Comparison of ENCODE assay signal across 8 mouse cellular contexts in the genomic region with DNA sequence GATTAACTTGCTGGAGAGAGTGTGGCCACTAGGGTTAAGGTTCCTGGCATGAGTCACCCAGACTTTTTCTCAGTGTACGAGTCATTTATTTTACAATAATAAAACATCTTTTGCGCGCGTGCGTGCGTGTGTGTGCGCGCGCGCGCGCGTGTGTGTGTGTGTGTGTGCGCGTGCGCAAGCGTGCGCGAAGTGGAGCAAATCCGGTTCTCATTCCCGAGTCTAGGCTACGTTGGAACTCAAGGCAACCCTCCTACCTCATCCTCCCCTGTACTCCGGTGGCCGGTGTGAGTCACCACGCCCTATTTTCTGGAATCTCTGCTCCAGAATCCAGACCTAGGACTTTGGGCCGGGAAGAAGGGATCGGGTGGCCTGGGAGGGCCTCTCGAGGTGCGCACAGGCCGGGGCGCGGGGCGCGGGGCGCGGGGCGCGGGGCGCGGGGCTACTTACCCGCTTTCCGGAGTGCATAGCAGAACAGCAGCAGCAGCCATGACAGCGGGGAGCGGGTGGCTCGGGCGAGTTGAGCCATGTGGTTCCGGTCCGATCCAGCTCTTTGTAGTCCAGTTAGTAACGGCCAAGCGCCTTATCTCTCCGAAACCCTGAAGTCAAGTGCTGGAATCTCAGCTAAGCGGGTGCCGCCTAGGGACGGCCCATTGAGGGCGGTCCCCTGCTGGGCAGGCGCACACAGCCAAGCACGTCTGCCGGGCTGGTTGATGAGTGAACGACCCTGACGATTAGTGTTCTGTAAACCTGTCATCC. TPM values are rescaled to one million over a fixed set of nuclear protein-coding genes. Genes with fewer than 3 reads are reported as not detected.
A peak's percentile ranks its signal among the peaks of the same experiment; 100 is the strongest.
DNase-seq lines count a peak whose midpoint lies in the region; ATAC-seq and TF ChIP-seq lines count a peak whose summit lies in the region.

A gene (minus strand): TSS at position 655 of the 756 bp plus-strand sequence.

- H3K36me3 ChIP-seq in heart, embryonic 12.5 days: peaks cover 27% of the 10 kb centered on the region
- peaks cover 15% of the 10 kb centered on the region; the same call in 1 of the 2 replicates for H3K36me3 ChIP-seq in kidney, embryonic 16.5 days (ENCODE audit: insufficient read depth, low read length)
- H3K36me3 ChIP-seq in liver, adult 2 months (ENCODE audit: control insufficient read depth, insufficient read depth, low read length): 0 out of 2 replicates have a peak, but pooled peaks cover 6% of the 10 kb centered on the region
- H3K36me3 ChIP-seq in splenic B cell, adult 2 months (ENCODE audit: control insufficient read depth, insufficient read depth, low read length, poor library complexity, severe bottlenecking): no peaks in the 10 kb centered on the region

- no peaks in the 10 kb centered on the region for H3K79me2 ChIP-seq in liver, adult 2 months (ENCODE audit: control insufficient read depth, insufficient read depth, low read length)

- H3K4me2 ChIP-seq in heart, embryonic 12.5 days: peak within 1 kb of the TSS; percentile 71
- peak within 1 kb of the TSS; percentile 69 for H3K4me2 ChIP-seq in kidney, embryonic 16.5 days (replicated peaks; ENCODE audit: low read depth, low read length)

- H3K27ac ChIP-seq in bone marrow, adult 2 months (ENCODE audit: control insufficient read depth, insufficient read depth, low read depth, low read length, poor library complexity): no peak within 1 kb of the TSS
- peak within 1 kb of the TSS; percentile 92 for H3K27ac ChIP-seq in heart, embryonic 12.5 days (ENCODE audit: poor library complexity, severe bottlenecking)
- H3K27ac ChIP-seq in kidney, embryonic 16.5 days (ENCODE audit: low read length): peak within 1 kb of the TSS; percentile 77
- peak within 1 kb of the TSS; percentile 53 for H3K27ac ChIP-seq in liver, adult 2 months (replicated peaks; ENCODE audit: insufficient read depth, low read depth, low read length)

- DNase-seq in B cell, adult 2 months: peak; percentile 64 to 65
- peak; percentile 77 for DNase-seq in fibroblast of lung, adult 2 months (ENCODE audit: low read depth)
- DNase-seq in liver, adult 2 months (ENCODE audit: extremely low read depth, low read depth, low spot score): peak; percentile 82
- DNase-seq in splenic B cell, adult 2 months (ENCODE audit: low read depth, low spot score): peak; percentile 70

- no peaks in the 10 kb centered on the region for H3K9me3 ChIP-seq in heart, embryonic 12.5 days (replicated peaks)
- no peaks in the 10 kb centered on the region for H3K9me3 ChIP-seq in kidney, embryonic 16.5 days (ENCODE audit: low read length)

- H3K4me3 ChIP-seq in bone marrow, adult 2 months (replicated peaks; ENCODE audit: control insufficient read depth, low read depth, low read length): peak within 1 kb of the TSS; percentile 70
- peak within 1 kb of the TSS; percentile 90 for H3K4me3 ChIP-seq in heart, embryonic 12.5 days
- H3K4me3 ChIP-seq in kidney, embryonic 16.5 days (ENCODE audit: low read length): peak within 1 kb of the TSS; percentile 75
- peak within 1 kb of the TSS; percentile 61 for H3K4me3 ChIP-seq in liver, adult 2 months (ENCODE audit: insufficient read depth, low read depth, low read length)

- under 1% methylated on average over 60 of the region's 60 CpGs for WGBS in bone marrow, adult 2 months
- under 1% methylated on average over 60 of the region's 60 CpGs for WGBS in heart, embryonic 12.5 days
- WGBS in kidney, embryonic 16.5 days: 1% methylated on average over 58 of the region's 60 CpGs
- WGBS in liver, adult 2 months: under 1% methylated on average over 60 of the region's 60 CpGs

- TF ChIP-seq POLR2A in bone marrow, adult 2 months (IDR thresholded peaks at IDR 0.05; ENCODE audit: borderline replicate concordance, control insufficient read depth, low read depth, low read length): peak; percentile 54; the same call in 1 of the 2 replicates
- TF ChIP-seq POLR2A in liver, adult 2 months (IDR thresholded peaks at IDR 0.05; ENCODE audit: extremely low read depth, insufficient read depth, low read length): 0 out of 2 replicates have a peak, but pooled peaks have one; percentile 58

- H3K4me1 ChIP-seq in bone marrow, adult 2 months (ENCODE audit: control insufficient read depth, insufficient read depth, low read length): peaks cover 2% of the 10 kb centered on the region; the same call in 1 of the 2 replicates
- peaks cover 15% of the 10 kb centered on the region; the same call in 1 of the 2 replicates for H3K4me1 ChIP-seq in heart, embryonic 12.5 days (replicated peaks)
- H3K4me1 ChIP-seq in kidney, embryonic 16.5 days (ENCODE audit: insufficient read depth, low read length): 0 out of 2 replicates have a peak, but pooled peaks cover 6% of the 10 kb centered on the region
- peaks cover 6% of the 10 kb centered on the region for H3K4me1 ChIP-seq in liver, adult 2 months (ENCODE audit: control insufficient read depth, insufficient read depth, low read length)

- peak within 1 kb of the TSS; percentile 91 for H3K9ac ChIP-seq in heart, embryonic 12.5 days
- H3K9ac ChIP-seq in kidney, embryonic 16.5 days (replicated peaks; ENCODE audit: low read length): peak within 1 kb of the TSS; percentile 80
- peak within 1 kb of the TSS; percentile 74 for H3K9ac ChIP-seq in liver, adult 2 months (ENCODE audit: low read depth, low read length)

- no peaks in the 10 kb centered on the region for H3K27me3 ChIP-seq in heart, embryonic 12.5 days (replicated peaks)
- H3K27me3 ChIP-seq in kidney, embryonic 16.5 days (ENCODE audit: insufficient read depth, low read length): no peaks in the 10 kb centered on the region
- no peaks in the 10 kb centered on the region for H3K27me3 ChIP-seq in liver, adult 2 months (ENCODE audit: control insufficient read depth, insufficient read depth, low read length)
- H3K27me3 ChIP-seq in splenic B cell, adult 2 months (ENCODE audit: control insufficient read depth, insufficient read depth, low read length, poor library complexity, severe bottlenecking): no peaks in the 10 kb centered on the region

- TF ChIP-seq CTCF in bone marrow, adult 2 months (IDR thresholded peaks at IDR 0.05; ENCODE audit: control insufficient read depth, insufficient read depth, low read length): no peak; the same call in 1 of the 2 replicates
- TF ChIP-seq CTCF in liver, adult 2 months (IDR thresholded peaks at IDR 0.05; ENCODE audit: low read depth, low read length): peak; percentile 36; the same call in 1 of the 2 replicates

- ATAC-seq in heart, embryonic 12.5 days (ENCODE audit: insufficient number of reproducible peaks, low FRiP score): peak; percentile 89
- ATAC-seq in kidney, embryonic 16.5 days (ENCODE audit: low FRiP score, low TSS enrichment): peak; percentile 94
- peak; percentile 57 for ATAC-seq in monocyte, adult 5-6 weeks (replicated peaks; ENCODE audit: insufficient number of reproducible peaks, low FRiP score, low TSS enrichment, poor library complexity, severe bottlenecking)

RNA-seq across cellular contexts. Expression of the gene that starts here (rescaled TPM):
- 2.6 and 4.7 TPM in 2 replicates for polyA plus RNA-seq in bone marrow, adult 2 months (2011; ENCODE audit: insufficient read depth, insufficient read length, low replicate concordance, missing spikeins)
- polyA plus RNA-seq in heart, embryonic 12.5 days (2016; fragmentation: Nextera tagmentation; extraction: Ambion mirVana): 15.7 and 16.0 TPM in 2 replicates
- 11.8 and 16.0 TPM in 2 replicates for polyA plus RNA-seq in kidney, embryonic 16.5 days (2015; fragmentation: Nextera tagmentation; extraction: Ambion mirVana)
- total RNA-seq in liver, adult 2 months (2014; rRNA removed): 5.1 and 7.6 TPM in 2 replicates
- polyA plus RNA-seq in liver, adult 2 months (2012; rRNA removed): 3.4 and 6.8 TPM in 2 replicates
- 8.2 to 13.6 TPM (median 12.2 TPM) in 3 replicates for total RNA-seq in monocyte, adult 5-6 weeks (2017)
